Mouse (Mus musculus) embryonic fibroblast, embryonic 13.5 days (primary cell): ENCODE measurements at regions not wholly inside any gene's neighbourhood (a gene's known extent, or its start where the extent isn't known, plus 50 kb on each side); places are given as distances from the start of the nearest gene placed in this dataset.

Source experiments
- CTCF ChIP-seq: IDR thresholded peaks from 2 replicates; pipeline ENCODE4 v1.5.1; 2011; ENCODE audit warnings: mild to moderate bottlenecking, control low read depth, low read length, moderate library complexity, borderline replicate concordance; ENCODE audit not compliant: insufficient read depth
- POLR2A ChIP-seq: IDR thresholded peaks from 2 replicates; pipeline ENCODE4 v1.6.1; 2011; ENCODE audit warnings: low read depth, mild to moderate bottlenecking, control low read depth, low read length, moderate library complexity

DNA sequence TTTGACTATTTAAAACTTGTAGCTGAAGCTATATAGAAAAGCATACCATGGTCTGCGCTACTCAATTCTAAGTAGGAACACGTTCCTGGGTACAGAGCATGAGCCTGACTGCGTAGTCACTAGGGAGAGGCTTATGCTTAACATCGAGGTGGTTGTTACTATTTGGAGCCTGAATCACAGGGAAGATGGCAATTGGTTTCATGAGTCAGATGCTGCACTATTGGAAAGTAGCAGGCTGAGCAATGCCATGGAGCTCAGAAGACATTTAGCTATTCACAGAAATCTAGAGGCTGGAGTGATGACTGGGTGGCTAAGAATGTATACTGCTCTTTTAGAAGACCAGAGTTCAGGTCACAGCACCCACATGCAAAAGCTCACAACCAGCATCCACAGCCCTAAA lies 302.4 kb upstream of the Gcfc2 start:
- no peak for TF ChIP-seq CTCF
- no peak for TF ChIP-seq POLR2A
